Mouse (Mus musculus): ENCODE measurements around the gene Farsa. TPM values are rescaled to one million over a fixed set of nuclear protein-coding genes. Genes with fewer than 3 reads are reported as not detected.

The Farsa gene
- total RNA-seq, 4 experiments from 2014 or later: 59.9 to 76.8 (median 68.0) TPM

DNA sequence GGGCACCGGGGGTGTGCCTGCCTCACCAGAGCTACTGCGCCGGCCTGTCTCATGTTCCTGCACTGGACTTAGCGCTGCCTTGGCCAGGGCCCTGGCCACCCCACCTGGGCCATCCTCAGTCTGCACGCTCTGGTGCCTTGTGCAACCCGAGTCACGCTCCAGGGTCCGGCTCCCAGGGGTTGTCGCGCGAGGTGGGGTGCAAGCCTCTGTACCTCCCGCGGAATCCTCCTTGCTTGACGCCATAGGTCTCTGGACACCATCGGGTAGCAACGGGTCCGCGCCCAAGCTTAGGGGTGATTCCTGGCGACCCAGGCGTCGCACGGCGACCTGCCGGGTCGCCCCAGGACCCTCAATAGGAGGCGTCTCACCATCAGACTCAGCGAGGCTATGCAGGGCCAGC lies 55.6 kb downstream of the Farsa start:
- DNase-seq: no peak

DNA sequence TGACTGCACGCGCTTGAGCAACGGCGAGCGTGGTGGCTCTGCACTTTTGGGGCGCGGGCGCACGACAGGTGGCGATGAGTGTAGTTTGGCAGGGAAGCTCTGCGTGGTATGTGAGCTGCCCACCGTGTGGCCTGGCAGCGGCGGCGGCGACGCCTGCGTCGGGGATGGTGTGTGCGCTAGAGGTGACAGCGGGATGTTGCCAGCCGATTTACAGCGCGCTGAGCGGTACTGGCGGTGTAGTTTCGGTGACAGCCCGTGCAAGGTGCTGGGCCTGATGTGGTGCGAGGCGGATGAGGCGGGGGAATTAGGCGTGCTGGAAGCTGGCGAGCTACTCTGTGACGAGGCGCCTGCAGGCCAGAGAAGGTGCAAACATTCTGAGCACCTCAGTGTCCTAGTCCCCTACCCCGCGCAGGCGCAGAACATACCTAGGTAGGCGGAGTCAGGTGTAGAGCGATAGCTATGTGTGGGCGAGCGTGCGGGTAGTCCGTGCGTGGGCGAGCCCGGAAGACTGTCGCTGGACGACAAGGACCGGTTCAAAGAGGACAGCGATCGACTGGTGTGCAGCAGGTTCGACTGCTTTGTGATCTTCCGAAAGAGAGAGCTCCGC lies 56.2 kb downstream of the Farsa start:
- peak; percentile 53 for DNase-seq

DNA sequence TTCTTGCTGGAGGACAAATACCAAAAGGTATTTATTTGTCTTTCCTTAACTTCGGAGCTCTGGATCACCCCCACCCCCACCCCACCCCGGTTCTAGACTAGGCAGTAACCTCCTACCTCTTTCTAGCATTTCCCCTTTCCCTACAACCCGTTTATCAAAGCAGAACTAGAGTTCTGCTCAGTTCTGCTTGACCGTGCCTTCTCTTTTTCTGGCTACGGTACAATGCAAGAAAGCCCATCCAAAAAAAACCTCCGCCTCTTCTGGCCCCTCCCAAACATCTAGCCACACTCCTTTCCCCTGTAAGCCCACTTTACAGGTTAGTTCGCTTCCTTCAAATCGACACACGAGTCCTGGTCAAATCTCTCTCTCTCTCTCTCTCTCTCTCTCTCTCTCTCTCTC lies 56.7 kb downstream of the Farsa start:
- no peak for DNase-seq

DNA sequence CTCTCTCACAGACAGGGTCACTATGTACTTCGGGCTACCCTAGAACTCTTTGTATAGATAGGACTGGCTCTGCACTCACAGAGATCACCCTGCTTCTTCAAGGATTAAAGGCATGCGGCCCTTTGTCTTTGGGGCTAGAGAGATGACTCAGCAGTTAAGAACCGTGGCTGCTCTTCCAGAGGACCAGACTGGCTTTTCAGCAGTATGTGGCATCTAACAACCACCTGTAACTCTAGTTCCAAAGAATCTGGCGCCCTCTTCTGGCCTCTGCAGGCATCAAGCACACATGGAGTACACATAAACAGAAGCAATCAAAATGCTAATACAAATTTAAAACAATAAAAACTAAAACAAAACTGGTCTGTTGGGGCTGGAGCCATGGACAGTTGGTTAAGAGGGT lies 57.2 kb downstream of the Farsa start:
- DNase-seq: no peak

DNA sequence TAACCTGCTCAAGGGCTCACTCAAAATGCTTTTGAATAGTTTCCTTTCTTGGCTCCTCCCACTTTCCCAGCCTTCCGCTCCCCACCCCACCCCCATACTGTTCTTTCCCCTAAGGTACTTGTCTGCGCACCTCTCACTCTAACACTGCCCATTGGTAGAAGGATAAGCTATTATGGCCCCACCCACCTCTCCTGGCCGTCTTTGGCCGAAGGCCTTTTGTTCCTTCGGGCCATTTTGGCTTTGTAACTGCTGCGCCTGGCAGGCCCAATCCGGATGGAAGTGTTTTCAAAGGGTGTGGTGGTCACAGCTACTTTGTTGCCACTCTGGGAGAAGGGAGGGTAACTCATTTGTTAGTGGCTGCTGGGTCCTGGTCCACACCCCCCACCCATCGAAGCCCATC lies 58.5 kb downstream of the Farsa start:
- no peak for DNase-seq

DNA sequence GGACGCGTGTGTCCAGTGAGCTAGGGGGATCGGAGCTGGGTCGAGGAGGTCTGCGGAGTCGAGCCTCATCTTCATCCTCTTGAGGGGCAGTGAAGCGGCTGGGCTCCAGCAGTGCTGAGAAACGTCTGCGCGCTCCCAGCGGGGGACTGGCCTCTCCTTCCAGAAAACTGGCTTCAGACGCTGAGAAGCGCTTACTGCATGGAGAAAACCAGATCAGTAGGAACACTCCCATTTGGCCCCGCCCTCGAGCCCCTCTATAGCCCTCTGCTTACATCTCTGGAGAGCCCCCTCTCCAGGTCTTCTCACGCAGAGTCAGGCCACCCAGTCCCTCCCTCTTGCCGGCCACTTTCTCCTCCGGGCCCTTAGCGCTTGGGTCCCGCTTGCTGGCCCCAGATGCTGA lies 61.0 kb downstream of the Farsa start:
- DNase-seq: no peak

DNA sequence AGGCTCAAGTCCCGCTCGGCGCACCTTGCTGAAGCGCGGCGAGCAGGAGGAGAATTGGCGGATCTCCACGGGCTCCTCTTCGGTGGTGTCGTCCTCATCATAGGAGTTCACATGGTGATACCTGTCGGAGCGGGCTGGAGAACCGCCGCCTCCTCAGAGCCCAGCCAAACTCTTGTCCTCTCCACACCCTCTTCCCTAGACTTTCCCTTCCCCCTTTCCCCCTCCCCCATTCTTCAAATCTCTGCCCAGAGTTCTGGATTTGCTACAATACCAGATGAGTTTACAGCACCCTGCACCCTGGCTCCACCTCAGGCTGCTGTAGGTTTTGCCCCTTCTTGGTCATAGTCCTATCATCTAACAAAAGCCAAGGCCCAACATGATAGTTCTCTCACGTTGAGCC lies 61.9 kb downstream of the Farsa start:
- no peak for DNase-seq

Small RNA genes lying within 50 kb of the gene (microRNA-seq; reads per million reads assigned to microRNA genes)
- 2.5 to 4.0 reads per million in 2 experiments for gene Mir7069

Other genes with a start within 250 kb of the Farsa start
- 10 to 100 TPM; 18.3 to 48.9 (median 22.3) TPM for gene Ier2, start 194.1 kb upstream of the Farsa start, total RNA-seq (2022)
- gene Trmt1, start 170.7 kb upstream of the Farsa start, total RNA-seq (2022): 100 to 1,000 TPM in 2 of 4 experiments, 10 to 100 TPM in 2; 75.4 to 109 (median 88.5) TPM
- 10 to 100 TPM; 81.0 to 86.9 (median 83.7) TPM for gene Nacc1, start 169.1 kb upstream of the Farsa start, total RNA-seq (2022)
- 1 to 10 TPM; 3.1 to 5.6 (median 4.2) TPM for gene Lyl1, start 155.5 kb upstream of the Farsa start, total RNA-seq (2022)
- gene G430095P16Rik, start 134.0 kb upstream of the Farsa start, total RNA-seq (2022): under 1 TPM in 2 of 4 experiments, not detected in 2; 0.52 to 0.73 TPM
- 100 to 1,000 TPM in 3 of 4 experiments, 10 to 100 TPM in 1; 99.6 to 150 (median 117) TPM for gene Nfix, start 56.6 kb upstream of the Farsa start, total RNA-seq (2022)
- 10 to 100 TPM; 11.2 to 14.9 (median 12.5) TPM for gene Dand5, start 34.2 kb upstream of the Farsa start, total RNA-seq (2022)
- 10 to 100 TPM; 63.6 to 68.4 (median 66.2) TPM for gene Gadd45gip1, start 25.5 kb upstream of the Farsa start, total RNA-seq (2022)
- gene Rad23a, start 16.3 kb upstream of the Farsa start, total RNA-seq (2022): 100 to 1,000 TPM; 107 to 125 (median 111) TPM
- 100 to 1,000 TPM; 629 to 719 (median 673) TPM for gene Calr, start 10.1 kb upstream of the Farsa start, total RNA-seq (2022)
- gene Syce2, start 15.1 kb downstream of the Farsa start, total RNA-seq (2022): 1 to 10 TPM; 6.1 to 9.1 (median 7.1) TPM
- 10 to 100 TPM; 51.9 to 66.4 (median 60.4) TPM for gene Gcdh, start 36.9 kb downstream of the Farsa start, total RNA-seq (2022)
- under 1 TPM in 2 of 4 experiments, not detected in 2; 0.22 to 0.24 TPM for gene Klf1, start 44.9 kb downstream of the Farsa start, total RNA-seq (2022)
- 10 to 100 TPM; 12.5 to 28.7 (median 22.2) TPM for gene Dnase2a, start 51.6 kb downstream of the Farsa start, total RNA-seq (2022)
- 1 to 10 TPM; 2.1 to 9.2 (median 5.9) TPM for gene Mast1, start 80.4 kb downstream of the Farsa start, total RNA-seq (2022)
- gene Rtbdn, start 90.0 kb downstream of the Farsa start, total RNA-seq (2022): under 1 TPM in 2 of 4 experiments, not detected in 2; 0.28 to 0.40 TPM
- 1 to 10 TPM in 2 of 4 experiments, not detected in 2; 1.7 to 2.3 TPM for gene Gm49661, start 112.4 kb downstream of the Farsa start, total RNA-seq (2022)
- gene Prdx2, start 112.6 kb downstream of the Farsa start, total RNA-seq (2022): 100 to 1,000 TPM; 651 to 758 (median 708) TPM
- 100 to 1,000 TPM in 3 of 4 experiments, 10 to 100 TPM in 1; 89.0 to 142 (median 110) TPM for gene Rnaseh2a, start 112.8 kb downstream of the Farsa start, total RNA-seq (2022)
- 100 to 1,000 TPM in 1 of 4 experiments, 10 to 100 TPM in 3; 39.9 to 211 (median 52.4) TPM for gene Junb, start 121.7 kb downstream of the Farsa start, total RNA-seq (2022)
- gene Hook2, start 133.6 kb downstream of the Farsa start, total RNA-seq (2022): 10 to 100 TPM in 2 of 4 experiments, 1 to 10 TPM in 2; 6.2 to 12.7 (median 10.5) TPM
- not detected for gene Best2, start 157.5 kb downstream of the Farsa start, total RNA-seq (2022)
- 100 to 1,000 TPM in 2 of 4 experiments, 10 to 100 TPM in 2; 96.4 to 107 (median 101) TPM for gene Asna1, start 168.3 kb downstream of the Farsa start, total RNA-seq (2022)
- gene Trir, start 169.8 kb downstream of the Farsa start, total RNA-seq (2022): 100 to 1,000 TPM; 134 to 159 (median 155) TPM
- 10 to 100 TPM; 67.7 to 85.8 (median 73.5) TPM for gene Tnpo2, start 179.9 kb downstream of the Farsa start, total RNA-seq (2022)
- 10 to 100 TPM; 15.0 to 29.6 (median 21.6) TPM for gene Fbxw9, start 203.1 kb downstream of the Farsa start, total RNA-seq (2022)
- gene Gm5741, start 211.0 kb downstream of the Farsa start, total RNA-seq (2022): 1 to 10 TPM in 1 of 4 experiments, not detected in 3; 1.3 TPM
- 10 to 100 TPM; 31.4 to 41.2 (median 33.2) TPM for gene Dhps, start 214.8 kb downstream of the Farsa start, total RNA-seq (2022)
- gene Wdr83os, start 223.8 kb downstream of the Farsa start, total RNA-seq (2022): 10 to 100 TPM; 76.0 to 87.7 (median 81.1) TPM
- 10 to 100 TPM; 22.6 to 30.1 (median 29.2) TPM for gene Wdr83, start 224.3 kb downstream of the Farsa start, total RNA-seq (2022)
- 10 to 100 TPM; 53.4 to 60.8 (median 54.3) TPM for gene Man2b1, start 226.3 kb downstream of the Farsa start, total RNA-seq (2022)